Mouse (Mus musculus) lung, adult 2 months (tissue): ENCODE measurements around the gene Pde4b.

Source experiments
- CTCF ChIP-seq: fragments of 200-500 bp; IDR thresholded peaks from 2 replicates; pipeline ENCODE4 v1.5.1; 2011; ENCODE audit warnings: mild to moderate bottlenecking, low read length, control low read depth; ENCODE audit not compliant: insufficient read depth
- POLR2A ChIP-seq: fragments of 200-500 bp; IDR thresholded peaks from 2 replicates; pipeline ENCODE4 v1.6.1; 2011; ENCODE audit warnings: low read depth, mild to moderate bottlenecking, control low read depth, low read length, borderline replicate concordance; ENCODE audit errors: extremely low read depth

GRCm38 (mm10) chr4:102607744-102608416 lies 520.5 kb downstream of the Pde4b start:
- no peak for TF ChIP-seq CTCF
- no peak for TF ChIP-seq POLR2A
